Mouse (Mus musculus): ENCODE data around the gene Nav2.

DNA sequence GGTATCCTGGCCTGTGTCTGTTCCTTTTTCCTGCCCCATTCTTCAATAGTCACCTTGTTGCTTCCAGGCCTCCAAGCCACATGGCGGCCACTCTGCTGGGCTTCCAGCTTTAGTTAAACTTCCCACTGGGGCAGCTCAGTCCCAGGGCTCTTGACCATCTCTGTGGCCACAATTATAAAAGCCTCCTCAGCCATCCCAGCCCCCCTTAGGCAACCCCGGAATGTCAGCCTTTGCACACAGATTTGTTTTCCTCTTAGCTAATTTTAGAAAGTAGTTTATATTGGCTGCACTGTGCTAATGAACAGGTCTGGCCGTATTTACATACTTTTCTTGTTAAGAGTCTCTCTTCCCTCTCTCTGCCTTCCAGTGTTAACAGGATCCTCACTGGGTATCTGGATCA lies 484.3 kb downstream of the Nav2 start:
- TF ChIP-seq CTCF (IDR thresholded peaks at IDR 0.05; ENCODE audit: low read depth) (no peak), EP300 (optimal IDR thresholded peaks at IDR 0.05) (no peak)
